Mouse (Mus musculus) Patski (cell line): ENCODE data around the gene Prss44. TPM values are rescaled to one million over a fixed set of nuclear protein-coding genes. Genes with fewer than 3 reads are reported as not detected.

ENCODE experiments used
- ATAC-seq: fragments of 100-300 bp; one replicate; pipeline ENCODE4 v1.8.0; 2021
- CTCF ChIA-PET: fragments of 350-600 bp; sonication (Branson Sonifier 250); formaldehyde crosslinking; loops from one replicate; lab custom pipeline; 2022; ENCODE audit warnings: inconsistent platforms; lab: Charles Lee
- POLR2A ChIA-PET: fragments of 350-600 bp; sonication (Branson Sonifier 250); formaldehyde crosslinking; loops from one replicate; lab custom pipeline; 2022; ENCODE audit warnings: antibody characterized with exemption, inconsistent platforms; lab: Charles Lee
- DNase-seq: peaks from one replicate; pipeline ENCODE4 v3.0.0-alpha.2; 2011; ENCODE audit warnings: low read depth, low spot score
- H3K27me3 ChIP-seq: fragments of 371-371 bp; one replicate; pipeline ENCODE4 v1.5.1; 2021
- CTCF ChIP-seq: fragments of 100-300 bp; IDR thresholded peaks from one replicate; pipeline ENCODE4 v1.5.1; 2021
- in situ Hi-C: fragments of 300-500 bp; cut with MboI; formaldehyde crosslinking; loops from 3 replicates; pipeline ENCODE4 v1.11.1; 2018; ENCODE audit warnings: low pct_unique_long_range_greater_than_20kb, mixed read lengths
- polyA plus RNA-seq: library from polyadenylated mRNA; unstranded; gene quantifications from one replicate; pipeline ENCODE4 v1.2.3, GENCODE M21; 2021

The Prss44 gene
- polyA plus RNA-seq = not detected

DNA sequence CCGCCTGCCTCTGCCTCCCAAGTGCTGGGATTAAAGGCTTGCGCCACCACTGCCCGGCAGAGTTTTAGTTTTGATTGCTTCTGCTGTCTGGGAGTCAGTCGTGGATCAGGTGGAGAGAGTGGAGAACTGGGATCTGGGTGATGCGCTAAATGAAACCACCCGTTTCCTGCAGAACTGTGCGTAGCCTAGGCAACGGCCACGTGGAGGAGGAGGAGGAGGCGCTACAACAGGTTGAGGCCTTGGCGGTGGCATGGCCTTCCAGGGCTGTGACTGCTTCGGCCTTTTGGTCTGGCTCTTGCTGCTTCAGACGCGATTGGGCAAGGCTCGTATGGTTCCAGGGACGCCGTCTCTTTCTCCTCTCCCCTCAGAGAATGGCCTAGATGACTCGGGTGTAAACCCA is at the start of gene Prss44:
TSS of gene Prss44 (plus strand) at position 206 of the 400 bp plus-strand sequence.
- no peaks in the 10 kb centered on the region for H3K27me3 ChIP-seq
- CTCF ChIA-PET = no interaction called here
- POLR2A ChIA-PET = no interaction called here
- no peak for TF ChIP-seq CTCF
- ATAC-seq = no peak
- in situ Hi-C loops = no loop called here
- no peak for DNase-seq

GRCm38 (mm10) chr9:110772336-110772735 is 41.5 kb upstream of the Prss44 start:
- in situ Hi-C loops = loop anchor here (10.0 kb wide), 1 partner anchor 328 kb away; no protein-coding TSS in a partner anchor
- DNase-seq (no peak), ATAC-seq (no peak)
- H3K27me3 ChIP-seq = no peaks in the 10 kb centered on the region
- ChIA-PET CTCF (no interaction called here), POLR2A (no interaction called here)
- no peak for TF ChIP-seq CTCF

- TF ChIP-seq CTCF = no peak
- ChIA-PET POLR2A (no interaction called here), CTCF (interaction anchor here (1.0 to 2.1 kb wide), 3 partner anchors 57 to 61 kb away, joined by 3 to 5 read pairs (median 3); no protein-coding TSS in a partner anchor)
- no peak for ATAC-seq
- no peaks in the 10 kb centered on the region for H3K27me3 ChIP-seq
- DNase-seq = no peak
- in situ Hi-C loops = loop anchor here (10.0 kb wide), 1 partner anchor 330 kb away; no protein-coding TSS in a partner anchor
Observed at GRCm38 (mm10) chr9:110774403-110775268, 39.2 kb upstream of the Prss44 start.

DNA sequence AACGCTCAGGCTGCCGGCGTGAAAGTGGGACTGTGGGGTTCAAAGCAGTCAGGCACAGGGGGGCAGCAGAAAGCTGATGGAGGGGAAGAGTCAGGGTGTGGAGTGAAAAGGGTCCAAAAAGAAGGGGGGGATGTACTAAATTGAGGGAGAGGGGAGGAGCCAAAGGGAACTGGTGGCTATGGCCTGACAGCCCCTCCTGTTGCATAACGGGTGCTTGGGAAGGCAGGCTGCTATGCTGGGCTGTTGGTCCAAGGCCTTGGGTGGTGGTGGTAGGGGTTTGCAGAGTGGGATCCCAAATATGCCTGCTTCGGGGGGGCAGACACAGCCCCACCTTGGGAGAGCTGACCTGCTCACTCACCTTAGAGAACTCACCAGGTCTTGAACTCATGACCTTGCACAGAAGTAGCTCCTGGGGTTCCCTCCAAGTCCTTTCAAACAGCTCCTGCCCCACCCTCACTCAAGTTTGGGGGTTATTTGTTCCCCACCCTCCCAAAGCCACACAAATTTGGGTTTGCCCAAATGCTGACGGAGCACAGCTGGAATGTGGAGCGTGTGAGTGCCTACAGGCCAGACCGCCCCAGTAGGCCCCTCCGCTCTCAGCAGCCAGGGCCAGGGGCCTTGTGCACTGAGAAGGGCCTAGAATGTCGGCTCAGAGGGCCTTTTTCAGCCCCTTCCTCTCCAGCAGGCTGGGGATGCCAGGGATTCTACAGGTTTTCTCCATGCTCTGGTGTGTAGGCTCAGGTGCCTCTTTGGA is 38.3 kb upstream of the Prss44 start:
- TF ChIP-seq CTCF = no peak
- no peaks in the 10 kb centered on the region for H3K27me3 ChIP-seq
- DNase-seq = no peak
- ChIA-PET CTCF (interaction anchor here (1.2 to 2.1 kb wide), 2 partner anchors 58 to 62 kb away, joined by 3 to 5 read pairs; no protein-coding TSS in a partner anchor), POLR2A (no interaction called here)
- no peak for ATAC-seq
- in situ Hi-C loops = loop anchor here (10.0 kb wide), 1 partner anchor 331 kb away; no protein-coding TSS in a partner anchor

GRCm38 (mm10) chr9:110778100-110778499 is 35.7 kb upstream of the Prss44 start:
- ChIA-PET CTCF (interaction anchor here (1.2 to 4.4 kb wide), 6 partner anchors 9 to 367 kb away, joined by 3 to 57 read pairs (median 17); no protein-coding TSS in a partner anchor), POLR2A (no interaction called here)
- DNase-seq (no peak), ATAC-seq (no peak)
- in situ Hi-C loops = loop anchor here (10.0 kb wide), 1 partner anchor 333 kb away; no protein-coding TSS in a partner anchor
- no peak for TF ChIP-seq CTCF
- H3K27me3 ChIP-seq = no peaks in the 10 kb centered on the region

DNA sequence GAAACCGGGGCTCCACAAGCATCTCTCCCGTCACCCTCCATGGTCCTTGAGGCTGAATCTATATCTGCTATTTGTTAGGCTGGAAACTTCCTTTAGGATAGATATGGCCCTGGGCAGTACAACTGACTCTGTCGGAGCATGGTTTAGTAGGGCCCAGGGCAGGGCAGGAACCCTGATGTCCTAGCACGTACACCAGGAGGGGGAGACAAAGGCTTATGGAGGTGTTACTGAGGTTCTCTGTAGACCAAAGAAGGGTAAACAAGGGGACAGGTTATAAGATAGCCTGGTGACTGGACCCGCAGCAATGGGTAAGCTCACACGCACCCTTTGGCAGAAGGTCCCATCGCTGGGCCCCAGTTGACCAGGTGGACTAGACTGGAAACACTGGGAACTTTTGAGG is 35.2 kb upstream of the Prss44 start:
- no peaks in the 10 kb centered on the region for H3K27me3 ChIP-seq
- ATAC-seq = no peak
- no peak for TF ChIP-seq CTCF
- in situ Hi-C loops = loop anchor here (10.0 kb wide), 1 partner anchor 334 kb away; no protein-coding TSS in a partner anchor
- no peak for DNase-seq
- ChIA-PET CTCF (interaction anchor here (1.0 to 4.4 kb wide), 13 partner anchors 9 to 367 kb away, joined by 3 to 57 read pairs (median 6); no protein-coding TSS in a partner anchor), POLR2A (no interaction called here)

GRCm38 (mm10) chr9:110779242-110779913 is 34.4 kb upstream of the Prss44 start:
- no peak for ATAC-seq
- no peak for TF ChIP-seq CTCF
- in situ Hi-C loops = loop anchor here (10.0 kb wide), 1 partner anchor 335 kb away; no protein-coding TSS in a partner anchor
- H3K27me3 ChIP-seq = no peaks in the 10 kb centered on the region
- no peak for DNase-seq
- CTCF ChIA-PET = interaction anchor here (1.0 to 4.4 kb wide), 14 partner anchors 10 to 368 kb away, joined by 3 to 57 read pairs (median 6); no protein-coding TSS in a partner anchor
- POLR2A ChIA-PET = interaction anchor here (1.2 kb wide), 1 partner anchor 64 kb away, joined by 3 read pairs; no protein-coding TSS in a partner anchor

DNA sequence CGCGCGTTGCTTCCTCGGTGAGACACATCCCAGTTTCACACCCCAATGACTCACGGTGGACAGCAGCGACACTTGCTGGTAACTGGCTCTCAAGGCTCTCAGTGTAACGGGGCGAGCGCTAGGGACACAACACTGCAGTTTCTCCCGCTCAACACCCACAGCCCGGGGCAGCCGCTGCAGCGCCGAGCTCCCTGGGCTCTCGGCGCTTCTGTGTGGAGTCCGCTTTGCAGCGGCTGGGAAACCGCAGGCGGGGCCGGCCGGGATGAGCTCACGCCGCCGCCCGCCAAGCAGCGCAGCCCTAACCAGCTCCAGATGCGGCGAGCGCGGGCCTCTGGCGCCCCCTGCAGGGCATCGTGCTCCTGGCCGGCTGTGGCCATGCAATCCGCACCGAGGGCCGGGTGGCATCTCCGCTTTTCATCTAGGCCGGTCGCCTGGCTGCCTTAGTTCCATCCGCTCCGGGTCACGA is 32.5 kb upstream of the Prss44 start:
- DNase-seq = peak; percentile 71
- TF ChIP-seq CTCF = no peak
- CTCF ChIA-PET = interaction anchor here (0.6 to 4.4 kb wide), 48 partner anchors 11 to 372 kb away, joined by 3 to 57 read pairs (median 4); partner anchors contain the start of genes Als2cl, Myl3, Ngp and Prss42
- in situ Hi-C loops = loop anchor here (5.0 kb wide), 1 partner anchor 86 kb away; no protein-coding TSS in a partner anchor
- peak; percentile 94 for ATAC-seq
- H3K27me3 ChIP-seq = no peaks in the 10 kb centered on the region
- POLR2A ChIA-PET = interaction anchor here (0.8 to 1.2 kb wide), 3 partner anchors 93 to 375 kb away, joined by 3 to 4 read pairs (median 3); partner anchors contain the start of genes Als2cl and Tmie

DNA sequence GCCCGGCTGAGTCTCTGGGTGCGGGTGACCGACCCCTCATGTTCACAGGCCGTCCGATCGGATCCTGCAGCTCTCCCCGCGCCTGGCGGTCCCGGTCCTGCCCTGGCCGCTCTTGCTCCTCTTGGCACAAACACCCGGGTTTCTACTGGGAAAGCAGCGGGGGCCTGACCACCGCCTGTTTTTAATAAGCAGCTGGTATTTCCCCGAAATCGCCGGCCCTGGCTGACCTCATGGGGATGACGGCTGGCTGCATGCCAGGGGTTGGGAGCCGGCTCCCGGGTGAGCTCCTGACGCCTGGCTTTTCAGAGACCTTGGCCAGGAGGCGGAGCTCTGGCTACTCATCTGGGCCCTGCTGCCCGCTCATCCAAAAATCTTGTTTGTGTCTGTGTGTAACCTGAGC is 32.1 kb upstream of the Prss44 start:
- peak; percentile 76 for ATAC-seq
- ChIA-PET CTCF (interaction anchor here (0.6 to 4.4 kb wide), 45 partner anchors 12 to 372 kb away, joined by 3 to 57 read pairs (median 4); partner anchors contain the start of genes Als2cl, Myl3, Ngp and Prss42), POLR2A (interaction anchor here (0.8 to 1.2 kb wide), 3 partner anchors 92 to 376 kb away, joined by 3 to 4 read pairs (median 3); partner anchors contain the start of genes Als2cl and Tmie)

More for the DNA sequence above, 32.1 kb upstream of the Prss44 start:
- peak; percentile 95 for DNase-seq
- no peak for TF ChIP-seq CTCF
- no peaks in the 10 kb centered on the region for H3K27me3 ChIP-seq
- in situ Hi-C loops = loop anchor here (5.0 kb wide), 1 partner anchor 86 kb away; no protein-coding TSS in a partner anchor
